Mouse (Mus musculus): Measurements from ENCODE around the gene 1700122O11Rik.

Gene 1700122O11Rik

GRCm38 (mm10) chr17:47988074-47988473 is 50.0 kb downstream of the 1700122O11Rik start:
- in situ Hi-C loops (cut with MboI, MseI) = loop anchor here in 1 of 2 experiments (5.0 kb wide), 1 partner anchor 39 kb away; no protein-coding TSS in a partner anchor
